Mouse (Mus musculus) hindbrain, embryonic 14.5 days (tissue): ENCODE data around the gene Dock6. TPM values are rescaled to one million over a fixed set of nuclear protein-coding genes. Genes with fewer than 3 reads are reported as not detected.

ENCODE experiments used
- ATAC-seq: fragments of 200-750 bp; cut with Nextera tagmentation; 2 replicates; pipeline ENCODE4 v1.8.0; 2017; ENCODE audit warnings: moderate number of reproducible peaks, mild to moderate bottlenecking, moderate TSS enrichment, moderate library complexity; ENCODE audit not compliant: low FRiP score
- DNase-seq: peaks from one replicate; pipeline ENCODE4 v3.0.0-alpha.2; 2015; ENCODE audit warnings: low spot score
- H3K27ac ChIP-seq: fragments of 300-500 bp; sonication (generic); 2 replicates; pipeline ENCODE4 v1.5.1; 2014; ENCODE audit warnings: mild to moderate bottlenecking, moderate library complexity
- H3K27me3 ChIP-seq: fragments of 300-500 bp; sonication (generic); 2 replicates; pipeline ENCODE4 v1.6.1; 2014; ENCODE audit warnings: mild to moderate bottlenecking, low read length, mixed read lengths; ENCODE audit not compliant: control insufficient read depth, insufficient read depth
- H3K36me3 ChIP-seq: fragments of 300-500 bp; sonication (generic); replicated peaks from 2 replicates; pipeline ENCODE4 v1.6.1; 2014; ENCODE audit not compliant: control insufficient read depth, insufficient read depth
- H3K4me1 ChIP-seq: fragments of 300-500 bp; sonication (generic); replicated peaks from 2 replicates; pipeline ENCODE4 v1.6.1; 2014; ENCODE audit warnings: antibody characterized with exemption, low read length, mixed read lengths; ENCODE audit not compliant: control insufficient read depth, insufficient read depth
- H3K4me2 ChIP-seq: fragments of 300-500 bp; sonication (generic); replicated peaks from 2 replicates; pipeline ENCODE4 v1.6.1; 2014; ENCODE audit warnings: mild to moderate bottlenecking, moderate library complexity
- H3K4me3 ChIP-seq: fragments of 300-500 bp; sonication (generic); replicated peaks from 2 replicates; pipeline ENCODE4 v1.5.1; 2014; ENCODE audit warnings: mild to moderate bottlenecking, low read length
- H3K9ac ChIP-seq: fragments of 300-500 bp; sonication (generic); 2 replicates; pipeline ENCODE4 v1.6.1; 2014
- H3K9me3 ChIP-seq: fragments of 300-500 bp; sonication (generic); 2 replicates; pipeline ENCODE4 v1.6.1; 2016; ENCODE audit warnings: low read length; ENCODE audit not compliant: control insufficient read depth
- whole genome bisulfite sequencing: fragments of 180-500 bp; shearing (Covaris S2); extraction: QIAGEN DNeasy Blood & Tissue Kit; methylation state at CpG from one replicate; pipeline ENCODE4 v1.1.7; 2014; 5-methylcytosine and 5-hydroxymethylcytosine counted together
- microRNA-seq: library from miRNA; unstranded; fragments of <30 nt; microRNA quantifications from one replicate; pipeline ENCODE4, GENCODE M21; 2016
- polyA plus RNA-seq: library from polyadenylated mRNA; unstranded; fragments of >200 nt; fragmentation: Nextera tagmentation; extraction: Ambion mirVana; gene quantifications from 2 replicates; pipeline ENCODE4 v1.2.1, GENCODE M21; 2014

Gene Dock6
- polyA plus RNA-seq, 1 experiment from 2014 or later = 18.0 TPM

- H3K9me3 ChIP-seq = no peaks in the 10 kb centered on the region
- DNase-seq (no peak), ATAC-seq (no peak)
- H3K4me3 ChIP-seq = no peak overlapping the region
- H3K4me2 ChIP-seq = no peak overlapping the region
- no peaks in the 10 kb centered on the region for H3K27me3 ChIP-seq
- 58% methylated on average over 10 of the region's 10 CpGs for WGBS
- H3K9ac ChIP-seq = no peak overlapping the region
- no peaks in the 10 kb centered on the region for H3K4me1 ChIP-seq
- peaks cover 26% of the 10 kb centered on the region for H3K36me3 ChIP-seq
- H3K27ac ChIP-seq = no peak overlapping the region
Measured at GRCm38 (mm10) chr9:21752252-21752792, 100.1 kb downstream of the Dock6 start.

GRCm38 (mm10) chr9:21751347-21751746 lies 101.1 kb downstream of the Dock6 start:
- no peaks in the 10 kb centered on the region for H3K27me3 ChIP-seq
- no peak overlapping the region for H3K27ac ChIP-seq
- DNase-seq (no peak), ATAC-seq (no peak)
- no peaks in the 10 kb centered on the region for H3K9me3 ChIP-seq
- H3K4me3 ChIP-seq = no peak overlapping the region
- H3K4me2 ChIP-seq = no peak overlapping the region
- 67% methylated on average over 6 of the region's 6 CpGs for WGBS
- H3K4me1 ChIP-seq = no peaks in the 10 kb centered on the region
- H3K9ac ChIP-seq = no peak overlapping the region
- H3K36me3 ChIP-seq = peaks cover 36% of the 10 kb centered on the region

- Histone ChIP-seq H3K36me3 (peaks cover 46% of the 10 kb centered on the region), H3K4me1 (no peaks in the 10 kb centered on the region), H3K9me3 (no peaks in the 10 kb centered on the region), H3K4me3 (no peak overlapping the region), H3K27me3 (no peaks in the 10 kb centered on the region), H3K9ac (no peak overlapping the region), H3K4me2 (no peak overlapping the region), H3K27ac (no peak overlapping the region)
- no peak for DNase-seq
- ATAC-seq = no peak
- 76% methylated on average over 3 of the region's 3 CpGs for WGBS
Measured at GRCm38 (mm10) chr9:21750370-21750769, 102.1 kb downstream of the Dock6 start.

Small RNA genes within 50 kb of the gene (microRNA-seq; reads per million reads assigned to microRNA genes)
- 3.9 reads per million, percentile 17 among the genes with 10 or more reads in this experiment for gene Mir7083

Other genes with a start within 250 kb of the Dock6 start
- 136 and 138 TPM in 2 replicates for gene Smarca4, start 236.5 kb downstream of the Dock6 start, polyA plus RNA-seq
- 7.3 and 7.9 TPM in 2 replicates for gene Ldlr, start 129.2 kb downstream of the Dock6 start, polyA plus RNA-seq
- 17.7 and 18.7 TPM in 2 replicates for gene Spc24, start 92.3 kb downstream of the Dock6 start, polyA plus RNA-seq
- 3.0 and 3.3 TPM in 2 replicates for gene Kank2, start 53.9 kb downstream of the Dock6 start, polyA plus RNA-seq
- gene Angptl8, start 17.1 kb downstream of the Dock6 start, polyA plus RNA-seq = 0.33 and 0.62 TPM in 2 replicates
- gene Rab3d, start 65.6 kb upstream of the Dock6 start, polyA plus RNA-seq = 15.2 and 17.3 TPM in 2 replicates
- 5.6 and 8.3 TPM in 2 replicates for gene Ccdc159, start 74.8 kb upstream of the Dock6 start, polyA plus RNA-seq
- gene Tmem205, start 74.9 kb upstream of the Dock6 start, polyA plus RNA-seq = 45.2 and 58.9 TPM in 2 replicates
- gene Plppr2, start 84.4 kb upstream of the Dock6 start, polyA plus RNA-seq = 90.6 and 102 TPM in 2 replicates
- 18.2 and 19.9 TPM in 2 replicates for gene Swsap1, start 103.1 kb upstream of the Dock6 start, polyA plus RNA-seq
- gene Epor, start 110.9 kb upstream of the Dock6 start, polyA plus RNA-seq = 1.4 and 2.4 TPM in 2 replicates
- gene Rgl3, start 136.8 kb upstream of the Dock6 start, polyA plus RNA-seq = 1.3 and 1.9 TPM in 2 replicates
- gene Ccdc151, start 150.0 kb upstream of the Dock6 start, polyA plus RNA-seq = 4.1 and 6.2 TPM in 2 replicates
- gene Prkcsh, start 150.2 kb upstream of the Dock6 start, polyA plus RNA-seq = 70.1 and 73.6 TPM in 2 replicates
- 129 and 130 TPM in 2 replicates for gene Elavl3, start 199.4 kb upstream of the Dock6 start, polyA plus RNA-seq
- not detected in 2 replicates for gene Gm49318, start 218.6 kb upstream of the Dock6 start, polyA plus RNA-seq
- 12.4 and 13.3 TPM in 2 replicates for gene Zfp653, start 218.7 kb upstream of the Dock6 start, polyA plus RNA-seq
- 49.3 and 54.4 TPM in 2 replicates for gene Ecsit, start 232.8 kb upstream of the Dock6 start, polyA plus RNA-seq
- gene Cnn1, start 246.6 kb upstream of the Dock6 start, polyA plus RNA-seq = 1.0 and 1.1 TPM in 2 replicates